ENCODE assay signal across 8 mouse cellular contexts in the genomic region with DNA sequence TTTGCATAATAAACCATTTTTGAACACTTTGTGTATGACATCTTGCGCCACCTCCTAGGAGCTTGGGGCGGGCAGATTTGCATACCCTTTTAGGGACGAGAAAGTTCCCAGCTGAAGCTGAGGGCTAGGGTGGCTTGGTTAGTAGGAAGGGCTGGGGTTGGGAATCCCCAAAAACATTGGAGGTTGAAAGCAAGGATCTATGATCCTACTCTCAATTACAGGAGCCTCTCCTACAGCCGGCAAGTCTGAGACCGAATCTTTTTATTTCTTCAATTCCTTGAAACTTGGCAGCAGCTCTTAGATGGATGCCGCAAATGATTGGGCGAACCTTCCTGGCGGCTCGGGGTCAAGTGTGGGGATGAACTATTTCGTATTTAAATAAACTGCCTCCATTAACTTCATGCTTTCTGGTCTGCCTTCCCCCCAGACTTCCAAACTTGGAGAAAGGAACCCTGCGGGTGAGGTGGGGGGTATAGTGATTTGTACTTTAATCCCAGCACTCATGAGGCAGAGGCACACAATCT. TPM values are rescaled to one million over a fixed set of nuclear protein-coding genes. Genes with fewer than 3 reads are reported as not detected.
DNase-seq lines count a peak whose midpoint lies in the region; ATAC-seq and TF ChIP-seq lines count a peak whose summit lies in the region.

No protein-coding gene starts in this region.

- peak overlapping the region; percentile 92 for H3K27ac ChIP-seq in forebrain, embryonic 11.5 days (ENCODE audit: low read depth, low read length)
- H3K27ac ChIP-seq in limb, embryonic 11.5 days (replicated peaks; ENCODE audit: low read depth, low read length): peak overlapping the region; percentile 96
- H3K27ac ChIP-seq in neural tube, embryonic 14.5 days (ENCODE audit: low read depth, low read length): peak overlapping the region; percentile 84

- no peaks in the 10 kb centered on the region for H3K9me3 ChIP-seq in forebrain, embryonic 11.5 days (ENCODE audit: control insufficient read depth, low read length)
- H3K9me3 ChIP-seq in limb, embryonic 11.5 days (ENCODE audit: control insufficient read depth, low read length): no peaks in the 10 kb centered on the region
- no peaks in the 10 kb centered on the region for H3K9me3 ChIP-seq in neural tube, embryonic 14.5 days (ENCODE audit: control insufficient read depth, low read length)

- H3K4me3 ChIP-seq in lung, adult 2 months (replicated peaks; ENCODE audit: extremely low read depth, low read depth, low read length): peak overlapping the region; percentile 39
- peak overlapping the region; percentile 66 for H3K4me3 ChIP-seq in forebrain, embryonic 11.5 days (ENCODE audit: low read depth, low read length)
- H3K4me3 ChIP-seq in limb, embryonic 11.5 days (ENCODE audit: low read depth, low read length): peak overlapping the region; percentile 76
- H3K4me3 ChIP-seq in neural tube, embryonic 14.5 days (ENCODE audit: low read depth, low read length): peak overlapping the region; percentile 58

- peak overlapping the region; percentile 84 for H3K9ac ChIP-seq in forebrain, embryonic 11.5 days (ENCODE audit: low read length)
- peak overlapping the region; percentile 91 for H3K9ac ChIP-seq in limb, embryonic 11.5 days (ENCODE audit: low read length)
- peak overlapping the region; percentile 71 for H3K9ac ChIP-seq in neural tube, embryonic 14.5 days (replicated peaks; ENCODE audit: low read depth, low read length)

- H3K36me3 ChIP-seq in forebrain, embryonic 11.5 days (ENCODE audit: control insufficient read depth, insufficient read depth, low read length): no peaks in the 10 kb centered on the region
- no peaks in the 10 kb centered on the region for H3K36me3 ChIP-seq in limb, embryonic 11.5 days (ENCODE audit: control insufficient read depth, insufficient read depth, low read length)
- no peaks in the 10 kb centered on the region for H3K36me3 ChIP-seq in neural tube, embryonic 14.5 days (ENCODE audit: control insufficient read depth, insufficient read depth, low read length)

- 19% methylated on average over 11 of the region's 11 CpGs for WGBS in lung, adult 2 months
- 11% methylated on average over 11 of the region's 11 CpGs for WGBS in forebrain, embryonic 11.5 days
- 6% methylated on average over 11 of the region's 11 CpGs for WGBS in limb, embryonic 11.5 days
- WGBS in neural tube, embryonic 14.5 days: 8% methylated on average over 11 of the region's 11 CpGs

- peak; percentile 40; the same call in 1 of the 2 replicates for TF ChIP-seq POLR2A in lung, adult 2 months (IDR thresholded peaks at IDR 0.05; ENCODE audit: borderline replicate concordance, extremely low read depth, low read depth, low read length)

- peaks cover 36% of the 10 kb centered on the region for H3K4me1 ChIP-seq in lung, adult 2 months (ENCODE audit: control insufficient read depth, insufficient read depth, low read length)
- peaks cover 50% of the 10 kb centered on the region for H3K4me1 ChIP-seq in forebrain, embryonic 11.5 days (replicated peaks; ENCODE audit: control insufficient read depth, insufficient read depth, low read length)
- H3K4me1 ChIP-seq in limb, embryonic 11.5 days (ENCODE audit: control insufficient read depth, insufficient read depth, low read length): peaks cover 51% of the 10 kb centered on the region
- H3K4me1 ChIP-seq in neural tube, embryonic 14.5 days (ENCODE audit: control insufficient read depth, insufficient read depth, low read length): peaks cover 24% of the 10 kb centered on the region

- H3K4me2 ChIP-seq in forebrain, embryonic 11.5 days (ENCODE audit: low read depth, low read length, severe bottlenecking): peak overlapping the region; percentile 88
- H3K4me2 ChIP-seq in limb, embryonic 11.5 days (ENCODE audit: low read depth, severe bottlenecking): peak overlapping the region; percentile 62
- H3K4me2 ChIP-seq in neural tube, embryonic 14.5 days (ENCODE audit: low read depth, low read length): peak overlapping the region; percentile 82

- DNase-seq in lung, adult 2 months: no peak
- DNase-seq in lung, postnatal 36 days: no peak
- no peak for DNase-seq in forebrain, embryonic 11.5 days (ENCODE audit: low spot score)
- peak; percentile 42 for DNase-seq in limb, embryonic 11.5 days (ENCODE audit: low spot score)
- no peak for DNase-seq in right cerebral cortex, postnatal 14 days
- DNase-seq in spleen, adult 12 weeks (ENCODE audit: low spot score): no peak
- DNase-seq in left cerebral cortex, adult 11 months (ENCODE audit: low spot score): no peak

- peaks cover 13% of the 10 kb centered on the region; the same call in 1 of the 2 replicates for H3K27me3 ChIP-seq in forebrain, embryonic 11.5 days (ENCODE audit: control insufficient read depth, insufficient read depth, low read length)
- no peaks in the 10 kb centered on the region for H3K27me3 ChIP-seq in limb, embryonic 11.5 days (ENCODE audit: control insufficient read depth, insufficient read depth, low read length)
- H3K27me3 ChIP-seq in neural tube, embryonic 14.5 days (ENCODE audit: control insufficient read depth, insufficient read depth, low read length): peaks cover 3% of the 10 kb centered on the region; the same call in 1 of the 2 replicates

- no peak for TF ChIP-seq CTCF in lung, adult 2 months (IDR thresholded peaks at IDR 0.05; ENCODE audit: insufficient read depth, low read length)

- ATAC-seq in forebrain, embryonic 11.5 days (replicated peaks; ENCODE audit: low FRiP score): no peak
- ATAC-seq in limb, embryonic 11.5 days (ENCODE audit: insufficient number of reproducible peaks, low FRiP score, low TSS enrichment, low read depth): no peak
- no peak for ATAC-seq in neural tube, embryonic 14.5 days (ENCODE audit: low read depth)

RNA-seq across cellular contexts. Expression of a gene that starts 2.1 kb away (rescaled TPM):
- 390 and 505 TPM in 2 replicates for polyA plus RNA-seq in lung, adult 2 months (2012; rRNA removed)
- 351 and 380 TPM in 2 replicates for polyA plus RNA-seq in forebrain, embryonic 11.5 days (2014; fragmentation: Nextera tagmentation; extraction: Ambion mirVana)
- polyA plus RNA-seq in limb, embryonic 11.5 days (2014; fragmentation: Nextera tagmentation; extraction: Ambion mirVana): 534 and 581 TPM in 2 replicates
- 156 and 196 TPM in 2 replicates for polyA plus RNA-seq in neural tube, embryonic 14.5 days (2014; fragmentation: Nextera tagmentation; extraction: Ambion mirVana)

RNA-seq across cellular contexts. Expression of a gene that starts 26.8 kb away (rescaled TPM):
- 8.9 and 11.2 TPM in 2 replicates for polyA plus RNA-seq in lung, adult 2 months (2012; rRNA removed)
- 9.4 and 10.2 TPM in 2 replicates for polyA plus RNA-seq in forebrain, embryonic 11.5 days (2014; fragmentation: Nextera tagmentation; extraction: Ambion mirVana)
- polyA plus RNA-seq in limb, embryonic 11.5 days (2014; fragmentation: Nextera tagmentation; extraction: Ambion mirVana): 4.7 and 5.7 TPM in 2 replicates
- 0.76 and 1.4 TPM in 2 replicates for polyA plus RNA-seq in neural tube, embryonic 14.5 days (2014; fragmentation: Nextera tagmentation; extraction: Ambion mirVana)
